ENCODE assay signal across 30 mouse cellular contexts in the genomic region with DNA sequence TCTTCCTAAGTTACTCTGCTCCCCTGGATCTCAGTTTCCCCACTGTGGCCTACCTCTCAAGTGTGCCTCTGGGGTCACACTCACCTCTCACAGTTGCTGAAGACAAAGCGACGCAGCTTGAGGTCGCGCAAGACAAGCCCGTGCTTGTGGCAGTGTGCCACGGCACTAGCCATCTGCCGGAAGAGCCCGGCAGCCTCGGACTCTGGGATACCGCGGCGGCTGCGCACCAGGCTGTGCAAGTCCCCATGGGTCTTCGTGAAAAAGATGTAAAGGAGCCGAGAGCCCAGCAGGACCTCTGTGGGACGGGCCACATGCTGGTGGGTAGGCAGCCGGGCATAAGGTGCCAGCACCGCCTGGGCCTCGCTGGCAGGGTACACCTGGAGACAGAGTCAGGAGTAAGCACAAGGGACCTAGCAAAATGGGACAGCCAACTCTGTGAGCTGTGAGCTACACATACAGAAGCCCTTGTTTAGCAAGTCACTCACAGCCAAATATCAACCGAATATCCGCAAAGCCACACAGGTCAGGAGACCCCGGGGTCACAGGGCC. TPM values are rescaled to one million over a fixed set of nuclear protein-coding genes. Genes with fewer than 3 reads are reported as not detected.
DNase-seq lines count a peak whose midpoint lies in the region; ATAC-seq and TF ChIP-seq lines count a peak whose summit lies in the region.
"Had no signal": no experiment of that assay in that cellular context is flagged by ENCODE, and none has a peak within 500 bp of the region (broad histone marks: within the 10 kb centered on the region; RNA-seq: fewer than 3 reads in every experiment).

No protein-coding gene starts in this region.

- no peak for TF ChIP-seq RAD21 in MEL (IDR thresholded peaks at IDR 0.05; ENCODE audit: low read depth, low read length)

- no peak for TF ChIP-seq CTCF in MEL (IDR thresholded peaks at IDR 0.05 in 2 of 3, conservative IDR thresholded peaks at IDR 0.05 in 1 of 3; ENCODE audit: control insufficient read depth in 1 of 3, insufficient read depth in 1 of 3, low read depth in 2 of 3, low read length in 3 of 3, poor library complexity in 1 of 3, severe bottlenecking in 1 of 3)

- H3K4me2 ChIP-seq in heart, embryonic 11.5 days: no peak overlapping the region
- no peak overlapping the region for H3K4me2 ChIP-seq in forebrain, embryonic 16.5 days (ENCODE audit: low read length)
- H3K4me2 ChIP-seq: embryonic facial prominence, embryonic 12.5 days; forebrain, embryonic 12.5 days; heart, embryonic 12.5 days; kidney, embryonic 15.5 days; liver, embryonic 15.5 days; lung, embryonic 15.5 days; midbrain, embryonic 15.5 days had no signal

- peak; percentile 90 for DNase-seq in heart, adult 11 months
- DNase-seq in MEL (ENCODE audit: low read depth, low spot score): no peak
- peak; percentile 48 for DNase-seq in cerebellum, adult 8-10 months
- DNase-seq in cerebellum, postnatal 36 days: peak; percentile 59 to 66
- DNase-seq in retina, embryonic 14.5 days (ENCODE audit: low spot score): no peak
- no peak for DNase-seq in left cerebral cortex, adult 8-10 months (ENCODE audit: low spot score in 2 of 2)
- DNase-seq: adrenal gland, adult 2 months; heart, postnatal 10 days; kidney, adult 11 months; kidney, postnatal 4 days; layer of hippocampus, adult 9-11 months; liver; lung, postnatal 36 days; thymus, adult 2 months; thymus, postnatal 4 days had no signal

- TF ChIP-seq POLR2A in MEL (IDR thresholded peaks at IDR 0.05; ENCODE audit: control insufficient read depth in 1 of 2, insufficient read depth in 1 of 2, low read depth in 1 of 2, low read length in 2 of 2, poor library complexity in 1 of 2): peak in 1 of 2 experiments; percentile 30; a peak in 1 of 4 replicates

- TF ChIP-seq EP300 in MEL (IDR thresholded peaks at IDR 0.05; ENCODE audit: low read depth in 1 of 2, low read length in 2 of 2): no peak

- H3K36me3 ChIP-seq in heart, embryonic 11.5 days (ENCODE audit: control insufficient read depth, insufficient read depth, low read length): no peaks in the 10 kb centered on the region
- peaks cover 21 to 36% of the 10 kb centered on the region in 2 experiments; a peak in 3 of 4 replicates for H3K36me3 ChIP-seq in MEL (ENCODE audit: control insufficient read depth in 1 of 2, insufficient read depth in 2 of 2, low read length in 2 of 2)
- no peaks in the 10 kb centered on the region for H3K36me3 ChIP-seq in forebrain, embryonic 16.5 days (ENCODE audit: control insufficient read depth, insufficient read depth)
- H3K36me3 ChIP-seq: embryonic facial prominence, embryonic 12.5 days; forebrain, embryonic 12.5 days; heart, embryonic 12.5 days; hindbrain, embryonic 10.5 days; kidney, embryonic 15.5 days; limb, embryonic 10.5 days; liver, embryonic 15.5 days; lung, embryonic 15.5 days; midbrain, embryonic 15.5 days had no signal

- no peak overlapping the region for H3K27ac ChIP-seq in heart, embryonic 11.5 days (ENCODE audit: low read depth, low read length)
- H3K27ac ChIP-seq in MEL (ENCODE audit: control insufficient read depth, low read depth, low read length): no peak overlapping the region
- no peak overlapping the region for H3K27ac ChIP-seq in forebrain, embryonic 16.5 days (ENCODE audit: low read length)
- H3K27ac ChIP-seq: embryonic facial prominence, embryonic 12.5 days; forebrain, embryonic 12.5 days; hindbrain, embryonic 10.5 days; kidney, embryonic 15.5 days; left cerebral cortex, adult 2 months; limb, embryonic 10.5 days; liver, embryonic 15.5 days; lung, embryonic 15.5 days; midbrain, embryonic 15.5 days had no signal

- H3K9me3 ChIP-seq in heart, embryonic 11.5 days (replicated peaks; ENCODE audit: control insufficient read depth, low read length): no peaks in the 10 kb centered on the region
- H3K9me3 ChIP-seq in MEL (replicated peaks; ENCODE audit: insufficient read depth, low read length): no peaks in the 10 kb centered on the region
- H3K9me3 ChIP-seq in forebrain, embryonic 16.5 days (ENCODE audit: control insufficient read depth, low read length): no peaks in the 10 kb centered on the region
- H3K9me3 ChIP-seq: embryonic facial prominence, embryonic 12.5 days; forebrain, embryonic 12.5 days; heart, embryonic 12.5 days; hindbrain, embryonic 10.5 days; kidney, embryonic 15.5 days; limb, embryonic 10.5 days; liver, embryonic 15.5 days; lung, embryonic 15.5 days; megakaryocyte, embryonic 14.5 days; midbrain, embryonic 15.5 days had no signal

- peaks cover 4% of the 10 kb centered on the region; the same call in 1 of the 2 replicates for H3K4me1 ChIP-seq in heart, embryonic 11.5 days (ENCODE audit: control insufficient read depth, insufficient read depth, low read length)
- peaks cover 11 to 42% of the 10 kb centered on the region in 2 experiments for H3K4me1 ChIP-seq in MEL (ENCODE audit: control insufficient read depth in 1 of 2, insufficient read depth in 2 of 2, low read length in 2 of 2)
- peaks cover 7% of the 10 kb centered on the region for H3K4me1 ChIP-seq in forebrain, embryonic 16.5 days (replicated peaks; ENCODE audit: control insufficient read depth, insufficient read depth, low read length)

- H3K4me3 ChIP-seq in heart, embryonic 11.5 days (ENCODE audit: low read depth, low read length): no peak overlapping the region
- peak overlapping the region in 1 of 2 experiments; percentile 12; a peak in 2 of 4 replicates for H3K4me3 ChIP-seq in MEL (ENCODE audit: control insufficient read depth in 1 of 2, insufficient read depth in 1 of 2, low read depth in 2 of 2, low read length in 2 of 2)
- no peak overlapping the region for H3K4me3 ChIP-seq in forebrain, embryonic 16.5 days (replicated peaks; ENCODE audit: low read length)
- H3K4me3 ChIP-seq: embryonic facial prominence, embryonic 12.5 days; erythroblast, embryonic 14.5 days; forebrain, embryonic 12.5 days; heart, embryonic 12.5 days; hindbrain, embryonic 10.5 days; kidney, embryonic 15.5 days; left cerebral cortex, adult 2 months; limb, embryonic 10.5 days; liver, embryonic 15.5 days; lung, embryonic 15.5 days; megakaryocyte, embryonic 14.5 days; midbrain, embryonic 15.5 days had no signal

- ATAC-seq in heart, embryonic 11.5 days (replicated peaks; ENCODE audit: insufficient number of reproducible peaks, low FRiP score, low TSS enrichment): no peak
- no peak for ATAC-seq in forebrain, embryonic 16.5 days
- ATAC-seq: CD4-positive, CD25-positive, alpha-beta regulatory T cell, adult 4 months; midbrain, embryonic 15.5 days had no signal

- H3K79me2 ChIP-seq in MEL (ENCODE audit: control insufficient read depth, insufficient read depth, low read length, poor library complexity): peaks cover 34% of the 10 kb centered on the region

- 80% methylated on average over 22 of the region's 22 CpGs for WGBS in heart, embryonic 11.5 days (ENCODE audit: insufficient replicate concordance)
- 86% methylated on average over 22 of the region's 22 CpGs for WGBS in forebrain, embryonic 16.5 days

- H3K27me3 ChIP-seq in heart, embryonic 11.5 days (ENCODE audit: control insufficient read depth, insufficient read depth, low read length): no peaks in the 10 kb centered on the region
- H3K27me3 ChIP-seq in MEL (ENCODE audit: control insufficient read depth in 1 of 2, insufficient read depth in 2 of 2, low read length in 2 of 2): no peaks in the 10 kb centered on the region
- no peaks in the 10 kb centered on the region; the same call in 1 of the 2 replicates for H3K27me3 ChIP-seq in forebrain, embryonic 16.5 days (replicated peaks; ENCODE audit: control insufficient read depth, insufficient read depth, low read length)
- H3K27me3 ChIP-seq: heart, embryonic 12.5 days; lung, embryonic 15.5 days; megakaryocyte, embryonic 14.5 days; midbrain, embryonic 15.5 days had no signal

- H3K9ac ChIP-seq in heart, embryonic 11.5 days (ENCODE audit: low read depth, low read length): no peak overlapping the region
- H3K9ac ChIP-seq in MEL (ENCODE audit: control insufficient read depth, low read depth, low read length, poor library complexity, severe bottlenecking): peak overlapping the region; percentile 19; the same call in 1 of the 2 replicates
- H3K9ac ChIP-seq in forebrain, embryonic 16.5 days (replicated peaks; ENCODE audit: low read depth, low read length): no peak overlapping the region
- H3K9ac ChIP-seq: embryonic facial prominence, embryonic 12.5 days; forebrain, embryonic 12.5 days; heart, embryonic 12.5 days; kidney, embryonic 15.5 days; liver, embryonic 15.5 days; lung, embryonic 15.5 days; midbrain, embryonic 15.5 days had no signal

RNA-seq across cellular contexts. Expression of gene Trib3, which starts 4.1 kb away (rescaled TPM):
- polyA plus RNA-seq in heart, embryonic 11.5 days (2014; fragmentation: Nextera tagmentation; extraction: Ambion mirVana): 3.4 and 3.6 TPM in 2 replicates
- 6.1 and 62.9 TPM in 2 replicates for total RNA-seq in MEL (2012; rRNA removed)
- 10 to 100 TPM in 1 of 2 experiments, not detected in 1; 34.9 TPM for polyA plus RNA-seq in MEL (2012; ENCODE audit: insufficient read depth in 1 of 2, insufficient read length in 2 of 2, low read depth in 1 of 2, low replicate concordance in 2 of 2, missing spikeins in 1 of 2)
- polyA plus RNA-seq in forebrain, embryonic 16.5 days (2015; fragmentation: Nextera tagmentation; extraction: Ambion mirVana): 0.78 and 1.9 TPM in 2 replicates
- total RNA-seq in left cerebral cortex, adult 8-10 months (2022): 1 to 10 TPM in 3 of 4 experiments, under 1 TPM in 1; 0.84 to 2.1 (median 1.5) TPM

RNA-seq across cellular contexts. Expression of gene Rbck1, which starts 7.3 kb away (rescaled TPM):
- 62.6 and 64.5 TPM in 2 replicates for polyA plus RNA-seq in heart, embryonic 11.5 days (2014; fragmentation: Nextera tagmentation; extraction: Ambion mirVana)
- total RNA-seq in MEL (2012; rRNA removed): 84.9 and 90.9 TPM in 2 replicates
- polyA plus RNA-seq in MEL (2012; ENCODE audit: insufficient read depth in 1 of 2, insufficient read length in 2 of 2, low read depth in 1 of 2, low replicate concordance in 2 of 2, missing spikeins in 1 of 2): 100 to 1,000 TPM in 1 of 2 experiments, 10 to 100 TPM in 1; 92.1 to 162 TPM
- 104 and 111 TPM in 2 replicates for polyA plus RNA-seq in forebrain, embryonic 16.5 days (2015; fragmentation: Nextera tagmentation; extraction: Ambion mirVana)
- total RNA-seq in left cerebral cortex, adult 8-10 months (2022): 100 to 1,000 TPM; 105 to 110 (median 105) TPM

RNA-seq across cellular contexts. Expression of gene Nrsn2, which starts 36.7 kb away (rescaled TPM):
- polyA plus RNA-seq in heart, embryonic 11.5 days (2014; fragmentation: Nextera tagmentation; extraction: Ambion mirVana): 3.8 and 5.5 TPM in 2 replicates
- not detected in 2 replicates for total RNA-seq in MEL (2012; rRNA removed)
- polyA plus RNA-seq in MEL (2012; ENCODE audit: insufficient read depth in 1 of 2, insufficient read length in 2 of 2, low read depth in 1 of 2, low replicate concordance in 2 of 2, missing spikeins in 1 of 2): not detected
- polyA plus RNA-seq in forebrain, embryonic 16.5 days (2015; fragmentation: Nextera tagmentation; extraction: Ambion mirVana): 10.5 and 22.6 TPM in 2 replicates
- total RNA-seq in left cerebral cortex, adult 8-10 months (2022): 100 to 1,000 TPM; 112 to 125 (median 120) TPM
- total RNA-seq: heart, postnatal 10 days had no signal
- polyA plus RNA-seq: CD4-positive, CD25-positive, alpha-beta regulatory T cell, adult 4 months; erythroblast, embryonic 14.5 days; liver, embryonic 15.5 days had no signal

RNA-seq across cellular contexts. Expression of gene Tbc1d20, which starts 46.1 kb away (rescaled TPM):
- 25.1 and 25.7 TPM in 2 replicates for polyA plus RNA-seq in heart, embryonic 11.5 days (2014; fragmentation: Nextera tagmentation; extraction: Ambion mirVana)
- total RNA-seq in MEL (2012; rRNA removed): 19.2 and 19.6 TPM in 2 replicates
- polyA plus RNA-seq in MEL (2012; ENCODE audit: insufficient read depth in 1 of 2, insufficient read length in 2 of 2, low read depth in 1 of 2, low replicate concordance in 2 of 2, missing spikeins in 1 of 2): 10 to 100 TPM in 1 of 2 experiments, not detected in 1; 31.4 TPM
- polyA plus RNA-seq in forebrain, embryonic 16.5 days (2015; fragmentation: Nextera tagmentation; extraction: Ambion mirVana): 36.0 and 37.7 TPM in 2 replicates
- total RNA-seq in left cerebral cortex, adult 8-10 months (2022): 10 to 100 TPM; 52.5 to 56.3 (median 55.9) TPM

RNA-seq across cellular contexts. Expression of gene Sox12, which starts 58.2 kb away (rescaled TPM):
- polyA plus RNA-seq in heart, embryonic 11.5 days (2014; fragmentation: Nextera tagmentation; extraction: Ambion mirVana): 12.9 and 13.9 TPM in 2 replicates
- total RNA-seq in MEL (2012; rRNA removed): 1.5 and 2.0 TPM in 2 replicates
- 10 to 100 TPM in 1 of 2 experiments, not detected in 1; 24.7 TPM for polyA plus RNA-seq in MEL (2012; ENCODE audit: insufficient read depth in 1 of 2, insufficient read length in 2 of 2, low read depth in 1 of 2, low replicate concordance in 2 of 2, missing spikeins in 1 of 2)
- polyA plus RNA-seq in forebrain, embryonic 16.5 days (2015; fragmentation: Nextera tagmentation; extraction: Ambion mirVana): 15.8 and 16.8 TPM in 2 replicates
- total RNA-seq in left cerebral cortex, adult 8-10 months (2022): 10 to 100 TPM; 12.9 to 15.4 (median 14.3) TPM

Comparison
In these comparisons a context has a peak if more than half of its experiments do, and no peak if none do; other contexts are left out.
1. DNase-seq: peak in heart, adult 11 months (single experiment), cerebellum, adult 8-10 months (single experiment) and cerebellum, postnatal 36 days (2 of 2); none in MEL (single experiment), retina, embryonic 14.5 days (single experiment) and left cerebral cortex, adult 8-10 months (0 of 2).